Mouse (Mus musculus): Measurements from ENCODE around the gene Cdh3.

- TF ChIP-seq CTCF (IDR thresholded peaks at IDR 0.05; ENCODE audit: control insufficient read depth, insufficient read depth, insufficient replicate concordance, low read depth, low read length) (no peak), POLR2A (IDR thresholded peaks at IDR 0.05; ENCODE audit: control insufficient read depth, low read depth, low read length) (no peak)
Observed at GRCm38 (mm10) chr8:106570386-106570785, 59.7 kb downstream of the Cdh3 start.
